Mouse (Mus musculus) gonadal fat pad, adult 2 months (tissue): ENCODE measurements around the gene Srsf9. TPM values are rescaled to one million over a fixed set of nuclear protein-coding genes. Genes with fewer than 3 reads are reported as not detected.
"Not testable (repeated sequence)": the region's sequence is repeated elsewhere in the genome, so short reads cannot be mapped to it uniquely, and the experiment has no call there.

ENCODE experiments used
- DNase-seq: peaks from one replicate; pipeline ENCODE4 v3.0.0-alpha.2; 2012; ENCODE audit warnings: low read depth
- polyA plus RNA-seq: library from polyadenylated mRNA; depleted of rRNA; stranded (reverse); fragments of >200 nt; gene quantifications from 2 replicates; pipeline ENCODE4 v1.2.3, GENCODE M21; 2012; rRNA removed

Gene Srsf9
- polyA plus RNA-seq, 1 experiment = 40.3 TPM

DNA sequence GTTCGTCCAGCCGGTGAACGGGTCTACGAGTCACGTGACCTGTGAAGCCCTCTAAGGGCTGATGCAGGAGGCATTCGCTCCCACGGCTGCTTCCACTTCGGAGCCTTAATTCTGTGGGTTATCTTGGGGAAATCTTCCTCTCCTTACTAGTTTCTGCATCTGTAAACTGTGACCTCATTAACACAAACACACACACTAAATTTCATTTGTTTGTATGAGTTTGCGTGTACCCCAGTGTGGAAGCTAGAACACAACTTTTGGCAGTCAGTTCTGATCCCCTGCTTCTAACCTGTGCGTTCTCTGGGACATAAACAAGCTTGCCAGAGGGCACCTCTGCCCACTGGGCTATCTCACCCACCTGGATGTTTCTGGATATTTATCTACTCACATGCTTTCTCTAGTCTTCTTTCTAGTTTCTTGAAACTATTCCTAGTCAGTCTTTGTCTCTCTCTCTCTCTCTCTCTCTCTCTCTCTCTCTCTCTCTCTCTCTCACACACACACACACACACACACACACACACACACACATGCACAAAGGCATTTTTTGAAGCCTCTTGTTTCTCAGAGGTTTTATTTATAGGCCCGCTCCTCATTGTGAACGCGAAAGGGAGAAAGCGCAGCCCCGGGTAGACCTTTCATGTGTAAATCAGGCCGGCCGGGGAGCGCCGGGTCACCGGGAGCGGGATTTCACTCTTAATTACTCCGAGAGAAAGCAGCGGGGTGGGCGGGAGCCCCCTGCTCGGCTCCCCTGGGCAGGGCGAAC lies 46.6 kb downstream of the Srsf9 start:
- no peak for DNase-seq

DNA sequence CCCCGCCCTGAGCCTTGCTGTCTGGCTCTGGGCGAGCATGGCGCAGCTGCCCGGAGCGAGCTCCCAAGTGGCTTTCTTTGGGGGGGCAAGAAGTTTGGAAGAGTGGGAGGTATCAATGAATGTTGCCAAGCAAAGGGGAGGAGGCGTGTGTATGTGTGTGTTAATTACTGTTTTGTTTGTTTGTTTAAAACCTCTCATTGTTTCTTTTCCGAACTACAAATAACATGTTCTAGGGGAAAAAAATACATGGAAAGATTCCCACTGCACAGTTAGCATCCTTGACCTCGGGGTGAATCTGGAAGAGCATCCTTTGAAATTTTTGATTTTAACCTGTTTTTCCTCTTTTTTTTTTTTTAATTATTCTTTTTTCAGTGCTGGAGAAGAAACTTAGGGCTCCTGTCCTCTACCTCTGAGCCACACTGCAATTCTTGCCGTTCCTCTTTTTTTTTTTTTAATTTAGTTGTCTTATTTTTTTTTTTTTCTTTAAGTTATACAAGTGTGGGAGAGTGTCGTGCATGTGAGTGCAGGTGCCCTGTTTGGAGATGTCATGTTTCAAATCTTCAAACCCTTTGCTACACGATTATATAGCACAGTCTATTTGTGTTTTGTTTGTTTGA lies 47.3 kb downstream of the Srsf9 start:
- DNase-seq = no peak

DNA sequence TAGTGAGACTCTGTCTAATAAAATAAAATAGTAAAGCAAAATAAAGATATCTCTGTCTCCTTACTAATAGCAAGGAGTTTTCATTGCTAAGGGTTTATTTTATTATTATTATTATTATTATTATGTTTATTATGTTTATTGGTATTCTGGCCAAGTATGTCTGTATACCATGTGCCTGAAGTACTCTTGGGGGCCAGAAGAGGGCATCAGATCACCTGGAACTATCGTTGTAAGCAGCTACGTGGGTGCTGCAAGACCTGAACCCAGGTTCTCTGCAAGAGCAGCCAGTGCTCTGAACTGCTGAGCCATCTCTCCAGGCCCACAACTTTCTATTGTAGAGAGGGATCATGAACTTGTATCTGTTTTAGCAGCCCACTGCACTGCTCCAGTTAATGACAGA lies 48.5 kb downstream of the Srsf9 start:
- no peak for DNase-seq

DNA sequence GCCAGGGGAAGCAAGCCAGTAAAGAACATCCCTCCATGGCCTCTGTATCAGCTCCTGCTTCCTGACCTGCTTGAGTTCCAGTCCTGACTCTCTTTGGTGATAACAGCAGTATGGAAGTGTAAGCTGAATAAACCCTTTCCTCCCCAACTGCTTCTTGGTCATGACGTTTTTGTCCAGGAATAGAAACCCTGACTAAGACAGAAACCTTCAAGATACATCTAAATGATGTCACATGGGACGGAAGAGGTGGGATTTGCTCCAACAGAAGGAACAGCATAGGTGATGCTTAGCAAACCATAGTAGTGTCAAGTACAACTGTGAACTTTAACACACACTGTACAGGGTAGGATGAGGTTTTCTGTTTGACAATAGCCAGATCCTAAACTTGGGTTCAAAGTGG lies 51.9 kb downstream of the Srsf9 start:
- DNase-seq = not testable (repeated sequence)

Other genes starting within 250 kb of the Srsf9 start
- 0.30 TPM in 1 of 2 replicates, not detected in the other for gene Gm10401, start 228.9 kb upstream of the Srsf9 start, polyA plus RNA-seq
- gene Acads, start 207.8 kb upstream of the Srsf9 start, polyA plus RNA-seq = 107 and 151 TPM in 2 replicates
- 78.3 and 91.3 TPM in 2 replicates for gene Unc119b, start 192.2 kb upstream of the Srsf9 start, polyA plus RNA-seq
- gene Mlec, start 169.0 kb upstream of the Srsf9 start, polyA plus RNA-seq = 138 and 166 TPM in 2 replicates
- 2.4 and 3.3 TPM in 2 replicates for gene Cabp1, start 132.8 kb upstream of the Srsf9 start, polyA plus RNA-seq
- 108 and 125 TPM in 2 replicates for gene Pop5, start 91.3 kb upstream of the Srsf9 start, polyA plus RNA-seq
- 162 and 183 TPM in 2 replicates for gene Rnf10, start 54.3 kb upstream of the Srsf9 start, polyA plus RNA-seq
- 15.4 and 15.5 TPM in 2 replicates for gene Coq5, start 47.5 kb upstream of the Srsf9 start, polyA plus RNA-seq
- 125 and 204 TPM in 2 replicates for gene Dynll1, start 26.2 kb upstream of the Srsf9 start, polyA plus RNA-seq
- 12.4 and 14.3 TPM in 2 replicates for gene Gatc, start 14.0 kb downstream of the Srsf9 start, polyA plus RNA-seq
- 19.1 and 28.7 TPM in 2 replicates for gene Triap1, start 14.0 kb downstream of the Srsf9 start, polyA plus RNA-seq
- gene Cox6a1, start 21.8 kb downstream of the Srsf9 start, polyA plus RNA-seq = 1,933 and 1,974 TPM in 2 replicates
- 1.5 and 2.2 TPM in 2 replicates for gene Msi1, start 102.4 kb downstream of the Srsf9 start, polyA plus RNA-seq
- gene Pla2g1b, start 139.1 kb downstream of the Srsf9 start, polyA plus RNA-seq = 0.29 and 0.42 TPM in 2 replicates
- gene Sirt4, start 157.5 kb downstream of the Srsf9 start, polyA plus RNA-seq = 44.3 and 51.1 TPM in 2 replicates
- 97.9 and 102 TPM in 2 replicates for gene Pxn, start 179.5 kb downstream of the Srsf9 start, polyA plus RNA-seq
- 2,579 and 2,812 TPM in 2 replicates for gene Rplp0, start 232.3 kb downstream of the Srsf9 start, polyA plus RNA-seq
- gene Gcn1l1, start 238.1 kb downstream of the Srsf9 start, polyA plus RNA-seq = 51.4 and 51.7 TPM in 2 replicates